Mouse (Mus musculus) mesoderm, embryonic 11.5 days (tissue): ENCODE measurements around the gene Vwa7.
A peak's percentile ranks its signal among the peaks of the same experiment; 100 is the strongest.
"Not testable (repeated sequence)": the region's sequence is repeated elsewhere in the genome, so short reads cannot be mapped to it uniquely, and the experiment has no call there.

ENCODE experiments used
- DNase-seq: peaks from one replicate; pipeline ENCODE4 v3.0.0-alpha.2; 2012; ENCODE audit warnings: low read depth, low spot score

Gene Vwa7

DNA sequence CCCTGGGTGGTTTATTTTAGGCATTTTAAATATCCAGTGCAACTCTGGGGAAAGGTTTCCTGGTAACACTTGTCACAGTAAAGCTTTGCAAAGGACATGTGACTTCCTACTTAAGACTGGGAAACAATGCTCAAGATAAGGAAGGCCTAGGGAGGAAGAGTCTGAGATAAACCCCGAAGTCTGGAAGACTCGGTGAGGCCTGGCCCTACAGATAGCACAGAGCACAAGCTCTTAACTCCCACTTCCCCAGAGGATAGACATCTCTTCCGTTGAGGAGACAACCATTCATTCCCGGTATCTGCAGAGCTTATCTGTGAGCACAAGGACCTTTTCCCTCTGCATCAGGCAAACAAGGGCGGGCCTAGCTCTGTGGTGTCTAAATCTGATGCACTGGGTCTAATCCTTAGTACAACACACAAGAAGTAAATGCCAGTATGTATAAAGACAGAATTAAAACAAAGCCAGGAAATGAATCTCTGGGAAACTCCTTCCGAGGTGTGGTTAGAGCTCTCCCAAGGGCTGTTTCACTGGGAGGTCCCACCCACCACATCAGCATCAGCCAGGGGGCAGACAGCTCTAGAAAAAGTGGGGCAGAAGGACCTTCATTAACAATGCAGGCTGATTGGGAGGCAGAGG lies 5.6 kb downstream of the Vwa7 start:
- DNase-seq: no peak

- no peak for DNase-seq
Measured at GRCm38 (mm10) chr17:35022541-35023060, 6.2 kb downstream of the Vwa7 start.

GRCm38 (mm10) chr17:35023221-35023620 lies 6.8 kb downstream of the Vwa7 start:
- no peak for DNase-seq

- DNase-seq: no peak
Measured at GRCm38 (mm10) chr17:35023756-35024155, 7.4 kb downstream of the Vwa7 start.

GRCm38 (mm10) chr17:35024261-35024660 lies 7.9 kb downstream of the Vwa7 start:
- DNase-seq: no peak

DNA sequence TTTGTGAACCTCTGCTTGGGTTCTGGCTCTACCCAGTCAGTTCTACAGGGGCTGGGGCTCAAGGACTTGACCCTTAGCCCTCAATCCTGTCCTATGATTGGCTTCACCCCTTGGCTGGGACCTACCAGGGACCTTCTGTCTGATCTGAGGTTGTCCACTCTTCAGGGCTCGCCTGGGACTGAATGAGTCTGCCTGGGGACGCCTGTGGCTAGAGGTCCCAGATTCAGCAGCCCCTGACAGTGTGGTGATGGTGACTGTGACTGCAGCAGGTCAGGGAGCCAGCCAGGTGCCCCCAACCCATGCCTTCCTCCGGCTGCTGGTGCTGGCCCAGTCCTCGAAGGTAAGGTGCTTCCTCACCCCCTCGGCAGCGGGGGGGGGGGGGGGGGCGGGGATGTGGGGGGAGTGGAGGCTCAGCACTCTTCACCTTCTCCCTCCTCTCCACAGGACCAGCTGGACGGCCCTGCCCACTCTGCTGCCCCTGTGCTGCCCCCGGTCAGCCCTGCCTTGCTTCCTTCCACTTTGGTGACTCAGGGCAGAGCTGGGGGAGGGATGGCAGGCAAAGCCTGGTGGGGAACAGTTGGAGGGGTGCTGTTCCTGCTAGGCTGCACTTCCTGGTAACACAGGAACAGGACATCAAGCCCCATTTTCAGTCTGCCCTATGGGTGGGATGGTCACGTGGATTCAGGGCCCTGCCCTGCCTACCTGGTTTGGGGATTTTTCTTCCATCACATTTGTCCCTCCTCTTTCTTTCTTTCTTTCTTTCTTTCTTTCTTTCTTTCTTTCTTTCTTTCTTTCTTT lies 8.5 kb downstream of the Vwa7 start:
- DNase-seq: no peak

DNA sequence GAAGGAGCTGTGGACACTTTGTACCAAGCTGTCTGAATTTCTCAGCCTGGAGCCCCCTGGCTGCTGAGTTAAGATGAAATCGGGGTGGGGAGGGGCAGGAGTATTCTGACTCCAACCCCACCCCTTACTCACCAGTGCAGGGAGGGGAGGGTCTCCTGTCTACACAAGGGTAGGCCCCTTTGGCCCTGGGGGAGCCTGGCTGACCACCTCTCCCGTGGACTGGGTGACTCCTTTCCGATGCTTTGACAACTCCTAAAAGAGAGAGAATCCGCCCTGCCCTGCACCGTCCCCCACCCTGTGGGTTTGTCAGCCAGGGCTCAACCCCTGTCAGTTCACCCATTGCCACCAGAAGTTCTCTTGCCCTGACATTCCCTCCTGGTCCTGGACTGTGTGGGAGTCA lies 9.8 kb downstream of the Vwa7 start:
- no peak for DNase-seq

DNA sequence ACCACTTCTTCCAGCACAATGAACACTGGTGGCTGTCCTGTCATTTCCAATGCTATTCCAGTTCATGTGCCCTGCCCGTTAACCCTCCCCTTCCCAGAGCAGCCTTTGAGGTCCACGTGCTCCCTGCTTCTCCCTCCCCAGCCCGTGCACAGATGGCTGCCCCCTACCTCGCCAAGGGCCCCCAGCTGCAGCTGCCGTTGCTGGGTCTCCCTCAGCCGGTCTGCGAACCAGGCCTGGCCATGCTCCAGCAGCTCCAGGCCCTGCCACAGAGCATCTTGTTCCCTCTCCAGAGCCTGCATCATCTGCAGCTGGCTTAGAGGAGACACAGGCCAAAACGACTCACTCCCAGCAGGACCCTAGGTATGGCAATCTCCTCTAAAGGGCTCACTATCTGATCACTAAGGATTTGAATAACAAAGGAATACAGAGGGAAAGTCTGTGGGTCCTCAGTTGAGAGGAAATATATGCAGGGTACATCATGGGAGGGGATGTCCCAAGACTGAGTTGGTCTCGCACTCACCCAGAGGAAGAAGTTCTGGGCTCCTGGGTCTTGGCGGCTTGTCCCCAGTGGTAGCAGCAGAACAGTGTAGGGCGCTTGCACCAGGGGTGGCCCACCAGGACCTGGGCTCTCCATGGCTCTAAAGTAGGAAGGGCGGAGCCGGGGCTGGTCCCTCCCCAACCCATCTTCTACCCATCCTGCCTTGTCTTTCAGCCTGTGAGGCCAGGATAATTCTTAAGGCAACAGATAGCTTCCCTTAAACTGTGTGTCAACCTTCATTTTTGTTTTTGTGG lies 11.1 kb downstream of the Vwa7 start, which contains the start of gene Sapcd1:
TSS of gene Sapcd1 (minus strand) at position 740 of the 792 bp plus-strand sequence.
- no peak for DNase-seq

DNA sequence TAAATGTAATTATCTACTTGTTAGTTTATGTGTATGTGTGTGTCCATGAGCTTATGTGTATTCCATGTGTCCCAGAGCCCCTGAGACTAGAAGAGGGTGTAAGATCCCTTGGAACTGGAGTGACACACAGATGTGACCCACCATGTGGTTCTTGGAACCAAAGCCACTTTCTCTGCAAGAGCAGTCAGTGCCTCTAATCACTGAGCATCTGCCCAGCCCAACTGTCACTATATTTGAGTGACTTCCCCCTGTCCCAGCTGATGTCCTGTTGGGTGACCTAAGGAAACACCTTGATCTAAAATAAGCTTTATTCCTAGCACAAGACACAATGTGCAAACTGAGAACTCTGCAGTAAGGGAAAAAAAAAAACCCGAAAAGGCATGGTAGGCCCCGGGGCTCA lies 11.9 kb downstream of the Vwa7 start:
- no peak for DNase-seq

- DNase-seq: peak; percentile 53
Measured at GRCm38 (mm10) chr17:35029691-35030532, 13.5 kb downstream of the Vwa7 start.

DNA sequence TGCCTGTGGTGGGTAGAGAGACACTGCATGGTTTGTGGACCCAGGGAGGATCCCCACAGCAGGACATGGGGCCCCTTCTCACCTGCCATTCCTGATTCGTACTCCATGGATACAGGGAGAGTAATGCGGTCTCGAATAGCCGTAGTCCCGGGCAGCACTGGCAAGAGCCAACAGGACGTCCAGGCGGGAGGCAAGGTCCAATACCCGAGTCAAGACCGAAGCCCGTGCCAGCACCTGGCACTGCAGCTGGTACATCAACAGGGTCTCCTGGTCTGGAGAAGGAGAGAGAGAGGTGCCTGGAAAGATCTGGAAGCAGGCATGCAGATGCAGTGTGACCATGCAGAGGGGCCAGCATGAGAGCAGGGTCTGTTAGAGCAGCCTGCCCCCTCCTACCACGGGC lies 14.9 kb downstream of the Vwa7 start:
- DNase-seq: no peak

DNA sequence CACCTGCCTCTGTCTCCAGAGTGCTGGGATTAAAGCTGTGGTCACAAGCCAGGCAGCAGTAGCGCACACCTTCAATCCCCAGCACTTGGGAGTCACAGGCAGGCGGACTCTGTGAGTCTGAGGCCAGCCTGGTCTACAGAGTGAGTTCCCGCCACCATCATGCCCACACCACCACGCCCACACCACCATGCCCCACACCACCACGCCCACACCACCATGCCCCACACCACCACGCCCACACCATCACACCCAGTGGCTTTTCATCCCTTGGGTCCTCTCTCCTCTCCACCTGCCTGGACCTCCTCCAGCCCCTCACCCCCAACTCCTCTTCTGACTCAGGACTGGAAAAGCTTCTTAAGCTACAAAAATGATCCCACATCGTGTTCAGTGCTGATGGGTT lies 15.5 kb downstream of the Vwa7 start:
- no peak for DNase-seq

GRCm38 (mm10) chr17:35032323-35032870 lies 16.0 kb downstream of the Vwa7 start:
- no peak for DNase-seq

GRCm38 (mm10) chr17:35033703-35034102 lies 17.3 kb downstream of the Vwa7 start:
- not testable (repeated sequence) for DNase-seq

DNA sequence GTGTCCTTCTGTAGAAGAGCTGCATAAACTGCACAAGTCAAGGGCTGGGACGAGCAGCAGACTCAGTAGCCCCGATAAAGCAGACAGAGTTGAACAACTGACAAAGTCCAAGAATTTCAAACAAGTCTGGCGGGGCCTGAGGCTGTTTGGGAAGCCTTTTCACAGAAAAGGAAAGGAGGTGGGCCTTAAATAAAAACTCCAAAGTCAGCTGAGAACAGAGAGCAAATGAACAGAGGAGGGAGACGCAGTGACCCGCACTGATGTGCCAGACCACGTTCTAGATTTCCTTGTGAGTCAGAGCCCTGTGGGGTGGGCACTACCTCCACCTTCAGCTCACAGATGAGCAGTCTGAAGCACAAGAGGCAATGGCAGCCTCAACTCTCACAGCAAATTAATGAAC lies 18.5 kb downstream of the Vwa7 start:
- DNase-seq: no peak

DNA sequence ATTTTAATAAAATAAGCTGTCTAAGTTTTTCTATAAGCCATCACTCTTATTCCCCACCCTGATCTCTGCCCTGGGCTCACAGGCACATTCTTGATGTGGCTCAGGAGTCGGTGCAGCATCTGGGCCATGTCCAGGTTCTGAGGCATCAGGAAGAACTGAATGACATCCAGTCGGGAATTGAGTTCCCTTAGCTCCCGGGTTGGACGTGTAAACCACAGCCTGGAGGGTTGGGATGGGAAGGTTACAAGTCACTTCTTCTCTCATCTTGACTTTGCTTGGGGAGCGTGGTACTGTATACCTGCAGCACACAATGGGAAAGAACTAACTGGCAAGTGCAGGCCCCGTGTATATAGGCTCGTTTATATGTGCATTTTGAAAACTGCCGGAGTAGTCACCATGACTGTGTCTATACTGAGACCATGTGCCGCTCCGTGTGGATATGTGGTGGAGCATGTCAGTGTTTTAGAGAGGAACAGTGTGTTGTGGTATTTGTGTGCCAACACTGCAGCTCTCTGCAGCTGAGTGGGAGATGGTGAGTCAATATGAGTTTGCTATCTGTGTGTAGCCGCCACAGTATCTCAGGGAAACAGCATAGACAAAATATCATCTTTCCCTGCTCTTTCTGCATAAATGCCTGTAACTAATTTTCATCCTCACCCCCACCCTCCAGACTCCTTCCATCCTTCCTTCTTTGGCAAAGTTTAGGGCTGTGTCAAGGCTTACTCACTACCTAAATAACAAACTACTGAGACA lies 22.9 kb downstream of the Vwa7 start:
- DNase-seq: no peak

GRCm38 (mm10) chr17:35043794-35044193 lies 27.4 kb downstream of the Vwa7 start:
- DNase-seq: no peak

- no peak for DNase-seq
Measured at GRCm38 (mm10) chr17:35044904-35045806, 28.8 kb downstream of the Vwa7 start.
